Mouse (Mus musculus) midbrain, embryonic 11.5 days (tissue): ENCODE data around the gene Spdl1. TPM values are rescaled to one million over a fixed set of nuclear protein-coding genes. Genes with fewer than 3 reads are reported as not detected.
A peak's percentile ranks its signal among the peaks of the same experiment; 100 is the strongest.

Source experiments
- ATAC-seq: fragments of 200-750 bp; cut with Nextera tagmentation; 2 replicates; pipeline ENCODE4 v1.8.0; 2017; ENCODE audit warnings: moderate TSS enrichment, moderate library complexity; ENCODE audit not compliant: low FRiP score
- DNase-seq: peaks from one replicate; pipeline ENCODE4 v3.0.0; 2015; ENCODE audit warnings: low spot score; ENCODE audit errors: missing footprints
- H3K27ac ChIP-seq: fragments of 300-500 bp; sonication (generic); 2 replicates; pipeline ENCODE4 v1.5.1; 2014; ENCODE audit warnings: low read depth, low read length
- H3K27me3 ChIP-seq: fragments of 300-500 bp; sonication (generic); 2 replicates; pipeline ENCODE4 v1.6.1; 2014; ENCODE audit warnings: mild to moderate bottlenecking, low read length, moderate library complexity, mixed read lengths; ENCODE audit not compliant: control insufficient read depth, insufficient read depth
- H3K36me3 ChIP-seq: fragments of 300-500 bp; sonication (generic); 2 replicates; pipeline ENCODE4 v1.6.1; 2014; ENCODE audit warnings: mild to moderate bottlenecking, low read length, moderate library complexity, mixed read lengths; ENCODE audit not compliant: control insufficient read depth, insufficient read depth
- H3K4me1 ChIP-seq: fragments of 300-500 bp; sonication (generic); 2 replicates; pipeline ENCODE4 v1.6.1; 2014; ENCODE audit warnings: low read length; ENCODE audit not compliant: control insufficient read depth, insufficient read depth
- H3K4me2 ChIP-seq: fragments of 300-500 bp; sonication (generic); 2 replicates; pipeline ENCODE4 v1.6.1; 2014; ENCODE audit warnings: mild to moderate bottlenecking, moderate library complexity
- H3K4me3 ChIP-seq: fragments of 300-500 bp; sonication (generic); 2 replicates; pipeline ENCODE4 v1.5.1; 2014; ENCODE audit warnings: low read depth, low read length
- H3K9ac ChIP-seq: fragments of 300-500 bp; sonication (generic); 2 replicates; pipeline ENCODE4 v1.6.1; 2014; ENCODE audit warnings: low read length
- H3K9me3 ChIP-seq: fragments of 300-500 bp; sonication (generic); 2 replicates; pipeline ENCODE4 v1.6.1; 2016; ENCODE audit warnings: low read length; ENCODE audit not compliant: control insufficient read depth
- WGBS: fragments of 180-500 bp; shearing (Covaris S2); extraction: QIAGEN DNeasy Blood & Tissue Kit; methylation state at CpG from one replicate; pipeline ENCODE4 v1.1.7; 2014; 5-methylcytosine and 5-hydroxymethylcytosine counted together
- polyA plus RNA-seq: library from polyadenylated mRNA; unstranded; fragments of >200 nt; fragmentation: Nextera tagmentation; extraction: Ambion mirVana; gene quantifications from 2 replicates; pipeline ENCODE4 v1.2.1, GENCODE M21; 2014

Spdl1 gene
- polyA plus RNA-seq, 1 experiment from 2014 or later, result 30.2 TPM

GRCm38 (mm10) chr11:34771221-34771986 is 62.0 kb downstream of the Spdl1 start:
- DNase-seq, result no peak
- WGBS, result 67% methylated on average over 12 of the region's 12 CpGs

GRCm38 (mm10) chr11:34770666-34771065 is 62.8 kb downstream of the Spdl1 start:
- H3K9me3 ChIP-seq, result peaks cover 4% of the 10 kb centered on the region; the same call in 1 of the 2 replicates
- no peak overlapping the region for H3K4me2 ChIP-seq
- DNase-seq (peak; percentile 41), ATAC-seq (no peak)
- H3K4me3 ChIP-seq, result no peak overlapping the region
- H3K4me1 ChIP-seq, result no peaks in the 10 kb centered on the region
- H3K36me3 ChIP-seq, result no peaks in the 10 kb centered on the region
- no peak overlapping the region for H3K9ac ChIP-seq
- H3K27me3 ChIP-seq, result no peaks in the 10 kb centered on the region
- 63% methylated on average over 4 of the region's 4 CpGs for WGBS
- H3K27ac ChIP-seq, result no peak overlapping the region

More at GRCm38 (mm10) chr11:34771221-34771986, 62.0 kb downstream of the Spdl1 start:
- Histone ChIP-seq H3K4me3 (no peak overlapping the region), H3K4me1 (no peaks in the 10 kb centered on the region), H3K4me2 (no peak overlapping the region), H3K27me3 (no peaks in the 10 kb centered on the region), H3K36me3 (no peaks in the 10 kb centered on the region), H3K9ac (no peak overlapping the region), H3K9me3 (no peaks in the 10 kb centered on the region), H3K27ac (no peak overlapping the region)
- 0 out of 2 replicates have a peak, but pooled peaks have one; percentile 35 for ATAC-seq

GRCm38 (mm10) chr11:34769946-34770345 is 63.5 kb downstream of the Spdl1 start:
- DNase-seq (peak; percentile 69), ATAC-seq (no peak)
- H3K36me3 ChIP-seq, result no peaks in the 10 kb centered on the region
- peaks cover 4% of the 10 kb centered on the region; the same call in 1 of the 2 replicates for H3K9me3 ChIP-seq
- H3K27me3 ChIP-seq, result no peaks in the 10 kb centered on the region
- WGBS, result 86% methylated on average over 8 of the region's 8 CpGs
- H3K9ac ChIP-seq, result no peak overlapping the region
- H3K27ac ChIP-seq, result no peak overlapping the region
- no peak overlapping the region for H3K4me2 ChIP-seq
- H3K4me1 ChIP-seq, result no peaks in the 10 kb centered on the region
- H3K4me3 ChIP-seq, result no peak overlapping the region

GRCm38 (mm10) chr11:34769396-34769795 is 64.0 kb downstream of the Spdl1 start:
- no peak overlapping the region for H3K9ac ChIP-seq
- DNase-seq (no peak), ATAC-seq (no peak)
- no peaks in the 10 kb centered on the region for H3K27me3 ChIP-seq
- whole genome bisulfite sequencing, result 96% methylated on average over 2 of the region's 2 CpGs
- H3K4me1 ChIP-seq, result no peaks in the 10 kb centered on the region
- H3K9me3 ChIP-seq, result peaks cover 4% of the 10 kb centered on the region; the same call in 1 of the 2 replicates
- no peak overlapping the region for H3K4me2 ChIP-seq
- H3K36me3 ChIP-seq, result no peaks in the 10 kb centered on the region
- no peak overlapping the region for H3K4me3 ChIP-seq
- H3K27ac ChIP-seq, result no peak overlapping the region

GRCm38 (mm10) chr11:34763739-34764361 is 69.6 kb downstream of the Spdl1 start:
- DNase-seq, result peak; percentile 26
- Histone ChIP-seq H3K27ac (no peak overlapping the region), H3K27me3 (no peaks in the 10 kb centered on the region), H3K4me1 (no peaks in the 10 kb centered on the region), H3K9me3 (peaks cover 4% of the 10 kb centered on the region; the same call in 1 of the 2 replicates), H3K9ac (no peak overlapping the region), H3K4me2 (no peak overlapping the region), H3K36me3 (no peaks in the 10 kb centered on the region), H3K4me3 (no peak overlapping the region)
- 87% methylated on average over 5 of the region's 5 CpGs for WGBS
- no peak for ATAC-seq

- ATAC-seq (no peak), DNase-seq (peak; percentile 23)
- H3K27ac ChIP-seq, result no peak overlapping the region
- H3K4me3 ChIP-seq, result no peak overlapping the region
- no peak overlapping the region for H3K4me2 ChIP-seq
- H3K36me3 ChIP-seq, result no peaks in the 10 kb centered on the region
- no peaks in the 10 kb centered on the region for H3K27me3 ChIP-seq
- no peaks in the 10 kb centered on the region for H3K4me1 ChIP-seq
- 94% methylated on average over 5 of the region's 5 CpGs for WGBS
- H3K9ac ChIP-seq, result no peak overlapping the region
- H3K9me3 ChIP-seq, result peaks cover 4% of the 10 kb centered on the region; the same call in 1 of the 2 replicates
These were observed 70.8 kb downstream of the Spdl1 start for GRCm38 (mm10) chr11:34762570-34763127.

GRCm38 (mm10) chr11:34762125-34762524 is 71.3 kb downstream of the Spdl1 start:
- Histone ChIP-seq H3K9ac (no peak overlapping the region), H3K4me3 (no peak overlapping the region), H3K4me2 (no peak overlapping the region), H3K27ac (no peak overlapping the region), H3K9me3 (peaks cover 4% of the 10 kb centered on the region; the same call in 1 of the 2 replicates), H3K36me3 (no peaks in the 10 kb centered on the region), H3K27me3 (no peaks in the 10 kb centered on the region), H3K4me1 (no peaks in the 10 kb centered on the region)
- 91% methylated on average over 6 of the region's 6 CpGs for WGBS
- DNase-seq (no peak), ATAC-seq (no peak)

GRCm38 (mm10) chr11:34759582-34759981 is 73.9 kb downstream of the Spdl1 start:
- no peaks in the 10 kb centered on the region for H3K9me3 ChIP-seq
- DNase-seq (no peak), ATAC-seq (no peak)
- 86% methylated on average over 4 of the region's 4 CpGs for WGBS
- H3K27me3 ChIP-seq, result no peaks in the 10 kb centered on the region
- no peak overlapping the region for H3K27ac ChIP-seq
- no peak overlapping the region for H3K4me3 ChIP-seq
- no peak overlapping the region for H3K9ac ChIP-seq
- H3K36me3 ChIP-seq, result no peaks in the 10 kb centered on the region
- H3K4me2 ChIP-seq, result no peak overlapping the region
- no peaks in the 10 kb centered on the region for H3K4me1 ChIP-seq
